Mouse (Mus musculus): Measurements from ENCODE around the gene Rpl27. TPM values are rescaled to one million over a fixed set of nuclear protein-coding genes. Genes with fewer than 3 reads are reported as not detected.
"Not testable (repeated sequence)": the region's sequence is repeated elsewhere in the genome, so short reads cannot be mapped to it uniquely, and the experiment has no call there.

Rpl27 gene
- total RNA-seq, 1 experiment, result 1,307 TPM

- H3K4me1 ChIP-seq (ENCODE audit: control insufficient read depth in 2 of 2, insufficient read depth in 2 of 2, low read length in 2 of 2, poor library complexity in 1 of 2), result peaks cover 11 to 41% of the 10 kb centered on the region in 2 experiments; a peak in 3 of 4 replicates
- no peak overlapping the region for H3K4me3 ChIP-seq (ENCODE audit: insufficient read depth in 1 of 2, low read depth in 1 of 2, low read length in 2 of 2, poor library complexity in 1 of 2, severe bottlenecking in 1 of 2)
- in situ Hi-C loops (cut with MboI; ENCODE audit: low sequenced_read_pairs in 2 of 2, unreplicated experiment in 2 of 2), result no loop called here
- no peak overlapping the region for H3K9ac ChIP-seq (ENCODE audit: insufficient read depth, low read depth, low read length, poor library complexity, severe bottlenecking)
- peaks cover 23% of the 10 kb centered on the region for H3K36me3 ChIP-seq (ENCODE audit: control insufficient read depth, insufficient read depth, low read length, poor library complexity, severe bottlenecking)
- H3K9me3 ChIP-seq (ENCODE audit: control insufficient read depth, insufficient read depth, low read depth, low read length), result no peaks in the 10 kb centered on the region
- DNase-seq (ENCODE audit: low read depth, low spot score), result no peak
- no peak for TF ChIP-seq ZC3H11A (IDR thresholded peaks at IDR 0.05; ENCODE audit: borderline replicate concordance, low read depth, low read length)
- TF ChIP-seq CHD2 (IDR thresholded peaks at IDR 0.05; ENCODE audit: low read depth, low read length), result no peak
- no peak for TF ChIP-seq HCFC1 (IDR thresholded peaks at IDR 0.05; ENCODE audit: borderline replicate concordance, insufficient read depth, low read length)
- TF ChIP-seq MAFK (IDR thresholded peaks at IDR 0.05; ENCODE audit: insufficient read depth, low read depth, low read length), result no peak
- no peak for TF ChIP-seq ZNF384 (IDR thresholded peaks at IDR 0.05; ENCODE audit: low read depth, low read length)
- H3K27ac ChIP-seq (ENCODE audit: insufficient read depth, low read depth, low read length, poor library complexity, severe bottlenecking), result no peak overlapping the region
Measured at GRCm38 (mm10) chr11:101462583-101463440, 20.7 kb downstream of the Rpl27 start.

GRCm38 (mm10) chr11:101464211-101465100, 22.4 kb downstream of the Rpl27 start, which contains the start of gene Rnd2:
Gene Rnd2, plus strand, starts transcription at chr11:101464999.
- TF ChIP-seq ZC3H11A (IDR thresholded peaks at IDR 0.05; ENCODE audit: borderline replicate concordance, low read depth, low read length) (no peak), MAFK (IDR thresholded peaks at IDR 0.05; ENCODE audit: insufficient read depth, low read depth, low read length) (0 out of 2 replicates have a peak, but pooled peaks have one; percentile 42), ZNF384 (IDR thresholded peaks at IDR 0.05; ENCODE audit: low read depth, low read length) (no peak), HCFC1 (IDR thresholded peaks at IDR 0.05; ENCODE audit: borderline replicate concordance, insufficient read depth, low read length) (no peak)
- H3K27ac ChIP-seq (ENCODE audit: insufficient read depth, low read depth, low read length, poor library complexity, severe bottlenecking), result peak within 1 kb of the TSS; percentile 82
- DNase-seq (ENCODE audit: low read depth, low spot score), result no peak
- in situ Hi-C loops (cut with MboI; ENCODE audit: low sequenced_read_pairs in 2 of 2, unreplicated experiment in 2 of 2), result no loop called here
- peak within 1 kb of the TSS; percentile 77 to 79 for H3K4me3 ChIP-seq (ENCODE audit: insufficient read depth in 1 of 2, low read depth in 1 of 2, low read length in 2 of 2, poor library complexity in 1 of 2, severe bottlenecking in 1 of 2)
- no peaks in the 10 kb centered on the region for H3K9me3 ChIP-seq (ENCODE audit: control insufficient read depth, insufficient read depth, low read depth, low read length)
- peaks cover 23% of the 10 kb centered on the region for H3K36me3 ChIP-seq (ENCODE audit: control insufficient read depth, insufficient read depth, low read length, poor library complexity, severe bottlenecking)
- H3K9ac ChIP-seq (ENCODE audit: insufficient read depth, low read depth, low read length, poor library complexity, severe bottlenecking), result peak within 1 kb of the TSS; percentile 74
- peaks cover 7 to 32% of the 10 kb centered on the region in 2 experiments; a peak in 3 of 4 replicates for H3K4me1 ChIP-seq (ENCODE audit: control insufficient read depth in 2 of 2, insufficient read depth in 2 of 2, low read length in 2 of 2, poor library complexity in 1 of 2)

- TF ChIP-seq CHD2 (IDR thresholded peaks at IDR 0.05; ENCODE audit: low read depth, low read length), result no peak
- no peak for TF ChIP-seq HCFC1 (IDR thresholded peaks at IDR 0.05; ENCODE audit: borderline replicate concordance, insufficient read depth, low read length)
- peak overlapping the region; percentile 77 to 79 for H3K4me3 ChIP-seq (ENCODE audit: insufficient read depth in 1 of 2, low read depth in 1 of 2, low read length in 2 of 2, poor library complexity in 1 of 2, severe bottlenecking in 1 of 2)
- no peak for DNase-seq (ENCODE audit: low read depth, low spot score)
- peak overlapping the region; percentile 82 for H3K27ac ChIP-seq (ENCODE audit: insufficient read depth, low read depth, low read length, poor library complexity, severe bottlenecking)
- H3K9ac ChIP-seq (ENCODE audit: insufficient read depth, low read depth, low read length, poor library complexity, severe bottlenecking), result peak overlapping the region; percentile 74
- H3K9me3 ChIP-seq (ENCODE audit: control insufficient read depth, insufficient read depth, low read depth, low read length), result no peaks in the 10 kb centered on the region
- H3K36me3 ChIP-seq (ENCODE audit: control insufficient read depth, insufficient read depth, low read length, poor library complexity, severe bottlenecking), result peaks cover 19% of the 10 kb centered on the region
- in situ Hi-C loops (cut with MboI; ENCODE audit: low sequenced_read_pairs in 2 of 2, unreplicated experiment in 2 of 2), result no loop called here
- peaks cover 8 to 30% of the 10 kb centered on the region in 2 experiments; a peak in 3 of 4 replicates for H3K4me1 ChIP-seq (ENCODE audit: control insufficient read depth in 2 of 2, insufficient read depth in 2 of 2, low read length in 2 of 2, poor library complexity in 1 of 2)
Measured at GRCm38 (mm10) chr11:101465101-101465868, 23.2 kb downstream of the Rpl27 start.

GRCm38 (mm10) chr11:101465869-101466551, 23.9 kb downstream of the Rpl27 start, which contains the start of gene Vat1:
Gene Vat1, minus strand, starts transcription at chr11:101466230.
- peak within 1 kb of the TSS; percentile 74 for H3K9ac ChIP-seq (ENCODE audit: insufficient read depth, low read depth, low read length, poor library complexity, severe bottlenecking)
- in situ Hi-C loops (cut with MboI; ENCODE audit: low sequenced_read_pairs in 2 of 2, unreplicated experiment in 2 of 2), result no loop called here
- no peak for TF ChIP-seq HCFC1 (IDR thresholded peaks at IDR 0.05; ENCODE audit: borderline replicate concordance, insufficient read depth, low read length)
- no peak for TF ChIP-seq ZNF384 (IDR thresholded peaks at IDR 0.05; ENCODE audit: low read depth, low read length)
- no peak for TF ChIP-seq ZC3H11A (IDR thresholded peaks at IDR 0.05; ENCODE audit: borderline replicate concordance, low read depth, low read length)
- TF ChIP-seq CHD2 (IDR thresholded peaks at IDR 0.05; ENCODE audit: low read depth, low read length), result no peak
- TF ChIP-seq MAFK (IDR thresholded peaks at IDR 0.05; ENCODE audit: insufficient read depth, low read depth, low read length), result no peak
- no peaks in the 10 kb centered on the region for H3K9me3 ChIP-seq (ENCODE audit: control insufficient read depth, insufficient read depth, low read depth, low read length)
- H3K27ac ChIP-seq (ENCODE audit: insufficient read depth, low read depth, low read length, poor library complexity, severe bottlenecking), result peak within 1 kb of the TSS; percentile 82
- H3K4me3 ChIP-seq (ENCODE audit: insufficient read depth in 1 of 2, low read depth in 1 of 2, low read length in 2 of 2, poor library complexity in 1 of 2, severe bottlenecking in 1 of 2), result peak within 1 kb of the TSS; percentile 77 to 79
- H3K36me3 ChIP-seq (ENCODE audit: control insufficient read depth, insufficient read depth, low read length, poor library complexity, severe bottlenecking), result peaks cover 14% of the 10 kb centered on the region
- peaks cover 11 to 29% of the 10 kb centered on the region in 2 experiments for H3K4me1 ChIP-seq (ENCODE audit: control insufficient read depth in 2 of 2, insufficient read depth in 2 of 2, low read length in 2 of 2, poor library complexity in 1 of 2)
- DNase-seq (ENCODE audit: low read depth, low spot score), result no peak

- in situ Hi-C loops (cut with MboI; ENCODE audit: low sequenced_read_pairs in 2 of 2, unreplicated experiment in 2 of 2); H3K27ac ChIP-seq (ENCODE audit: insufficient read depth, low read depth, low read length, poor library complexity, severe bottlenecking); DNase-seq (ENCODE audit: low read depth, low spot score); H3K36me3 ChIP-seq (ENCODE audit: control insufficient read depth, insufficient read depth, low read length, poor library complexity, severe bottlenecking); H3K9ac ChIP-seq (ENCODE audit: insufficient read depth, low read depth, low read length, poor library complexity, severe bottlenecking); H3K9me3 ChIP-seq (ENCODE audit: control insufficient read depth, insufficient read depth, low read depth, low read length): not testable (repeated sequence)
- Histone ChIP-seq H3K4me1 (ENCODE audit: control insufficient read depth in 2 of 2, insufficient read depth in 2 of 2, low read length in 2 of 2, poor library complexity in 1 of 2) (peaks cover 11 to 29% of the 10 kb centered on the region in 2 experiments), H3K4me3 (ENCODE audit: insufficient read depth in 1 of 2, low read depth in 1 of 2, low read length in 2 of 2, poor library complexity in 1 of 2, severe bottlenecking in 1 of 2) (peak overlapping the region; percentile 77 to 79)
Measured at GRCm38 (mm10) chr11:101466552-101466950, 24.5 kb downstream of the Rpl27 start.
